Mouse (Mus musculus) heart, embryonic 16.5 days (tissue): ENCODE data around the gene Cxcl15. TPM values are rescaled to one million over a fixed set of nuclear protein-coding genes. Genes with fewer than 3 reads are reported as not detected.
A peak's percentile ranks its signal among the peaks of the same experiment; 100 is the strongest.
"Not testable (repeated sequence)": the region's sequence is repeated elsewhere in the genome, so short reads cannot be mapped to it uniquely, and the experiment has no call there.

Source experiments
- ATAC-seq: fragments of 200-750 bp; cut with Nextera tagmentation; replicated peaks from 2 replicates; pipeline ENCODE4 v1.8.0; 2017; ENCODE audit warnings: moderate number of reproducible peaks; ENCODE audit not compliant: insufficient read depth, low FRiP score; ENCODE audit errors: extremely low read depth
- H3K27ac ChIP-seq: fragments of 300-500 bp; sonication (generic); 2 replicates; pipeline ENCODE4 v1.5.1; 2014; ENCODE audit warnings: mild to moderate bottlenecking, low read length, control low read depth, moderate library complexity
- H3K27me3 ChIP-seq: fragments of 300-500 bp; sonication (generic); 2 replicates; pipeline ENCODE4 v1.6.1; 2014; ENCODE audit warnings: low read length, mixed read lengths; ENCODE audit not compliant: control insufficient read depth, insufficient read depth
- H3K36me3 ChIP-seq: fragments of 300-500 bp; sonication (generic); 2 replicates; pipeline ENCODE4 v1.6.1; 2014; ENCODE audit not compliant: control insufficient read depth, insufficient read depth
- H3K4me1 ChIP-seq: fragments of 300-500 bp; sonication (generic); 2 replicates; pipeline ENCODE4 v1.6.1; 2014; ENCODE audit warnings: low read length, mixed read lengths; ENCODE audit not compliant: control insufficient read depth, insufficient read depth
- H3K4me2 ChIP-seq: fragments of 300-500 bp; sonication (generic); 2 replicates; pipeline ENCODE4 v1.6.1; 2014; ENCODE audit warnings: low read depth, mild to moderate bottlenecking, control low read depth, low read length
- H3K4me3 ChIP-seq: fragments of 300-500 bp; sonication (generic); 2 replicates; pipeline ENCODE4 v1.5.1; 2014; ENCODE audit warnings: mild to moderate bottlenecking, control low read depth, low read length
- H3K9ac ChIP-seq: fragments of 300-500 bp; sonication (generic); 2 replicates; pipeline ENCODE4 v1.6.1; 2014; ENCODE audit warnings: low read length, control low read depth
- H3K9me3 ChIP-seq: fragments of 300-500 bp; sonication (generic); replicated peaks from 2 replicates; pipeline ENCODE4 v1.6.1; 2016; ENCODE audit warnings: low read length; ENCODE audit not compliant: control insufficient read depth
- WGBS: fragments of 180-500 bp; shearing (Covaris S2); extraction: QIAGEN DNeasy Blood & Tissue Kit; methylation state at CpG from one replicate; pipeline ENCODE4 v1.1.7; 2014; 5-methylcytosine and 5-hydroxymethylcytosine counted together
- polyA plus RNA-seq: library from polyadenylated mRNA; unstranded; fragments of >200 nt; fragmentation: Nextera tagmentation; extraction: Ambion mirVana; gene quantifications from 2 replicates; pipeline ENCODE4 v1.2.1, GENCODE M21; 2015

Cxcl15 gene
- polyA plus RNA-seq, 1 experiment from 2014 or later: 0.46 TPM

DNA sequence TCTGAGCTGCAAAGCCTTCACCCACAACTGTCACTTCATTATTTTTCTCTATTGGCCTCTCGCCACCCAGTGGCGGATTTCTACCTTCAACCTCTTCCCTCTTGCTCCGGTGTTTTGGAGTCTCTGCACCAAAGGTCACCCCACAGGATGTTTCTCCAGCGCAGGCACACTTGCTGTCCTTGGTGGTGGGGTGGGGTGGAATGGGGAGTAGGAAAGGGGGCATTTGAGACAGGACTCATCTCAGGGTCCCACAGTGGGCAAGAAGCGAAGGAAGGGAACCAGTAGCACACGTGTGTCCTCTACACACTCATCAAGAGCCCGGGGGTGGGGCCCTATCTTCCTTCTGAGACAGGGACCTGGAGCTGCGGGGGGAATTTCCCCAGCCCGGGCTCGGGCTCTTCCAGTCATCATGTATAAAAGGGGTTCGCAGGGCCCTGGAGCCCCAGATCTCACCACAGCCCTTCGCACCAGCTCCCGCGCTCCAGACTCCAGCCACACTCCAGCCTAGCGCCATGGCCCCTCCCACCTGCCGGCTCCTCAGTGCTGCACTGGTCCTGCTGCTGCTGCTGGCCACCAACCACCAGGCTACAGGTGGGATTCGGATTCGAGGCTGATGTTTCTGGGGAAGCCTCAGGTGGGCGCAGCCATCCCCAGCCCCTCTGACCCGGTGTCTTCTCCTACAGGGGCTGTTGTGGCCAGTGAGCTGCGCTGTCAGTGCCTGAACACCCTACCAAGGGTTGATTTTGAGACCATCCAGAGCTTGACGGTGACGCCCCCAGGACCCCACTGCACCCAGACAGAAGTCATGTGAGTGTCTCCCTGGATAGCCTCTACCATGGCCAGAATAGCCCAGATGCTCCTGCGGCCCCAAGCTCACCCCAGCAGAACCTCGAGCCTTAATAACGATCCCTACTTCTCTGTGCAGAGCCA, 8.4 kb upstream of the Cxcl15 start, which contains the start of gene Cxcl3:
Gene Cxcl3, plus strand, starts transcription at position 445 of the 930 bp plus-strand sequence.
- no peak for ATAC-seq
- Histone ChIP-seq H3K9me3 (no peaks in the 10 kb centered on the region; the same call in 1 of the 2 replicates), H3K9ac (peak within 1 kb of the TSS; percentile 38; the same call in 1 of the 2 replicates), H3K36me3 (no peaks in the 10 kb centered on the region), H3K27ac (no peak within 1 kb of the TSS), H3K4me2 (peak within 1 kb of the TSS; percentile 85), H3K4me1 (peaks cover 3% of the 10 kb centered on the region; the same call in 1 of the 2 replicates), H3K27me3 (no peaks in the 10 kb centered on the region), H3K4me3 (peak within 1 kb of the TSS; percentile 50)
- WGBS: 16% methylated on average over 25 of the region's 26 CpGs

DNA sequence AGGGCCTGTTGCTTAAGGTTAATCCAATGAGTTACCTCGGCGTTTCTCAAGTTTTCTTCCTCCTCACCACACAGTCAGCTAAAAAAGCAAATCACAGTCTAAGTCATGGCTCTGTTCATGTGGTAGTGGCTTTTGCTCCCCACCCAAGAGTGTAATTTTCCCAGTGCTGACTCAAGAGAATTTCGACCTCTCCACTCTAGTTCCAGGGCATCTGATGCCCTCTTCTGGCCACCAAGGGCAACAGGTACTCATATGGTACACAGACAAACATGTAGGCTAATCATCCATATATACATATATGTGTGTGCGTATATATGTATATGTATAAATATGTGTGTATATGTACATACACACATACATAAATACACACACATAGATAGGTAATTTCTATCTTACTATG, 6.2 kb upstream of the Cxcl15 start:
- Histone ChIP-seq H3K4me3 (no peak overlapping the region), H3K4me2 (no peak overlapping the region), H3K9ac (no peak overlapping the region), H3K27ac (no peak overlapping the region), H3K4me1 (peaks cover 3% of the 10 kb centered on the region; the same call in 1 of the 2 replicates), H3K27me3 (no peaks in the 10 kb centered on the region), H3K36me3 (no peaks in the 10 kb centered on the region), H3K9me3 (no peaks in the 10 kb centered on the region; the same call in 1 of the 2 replicates)
- ATAC-seq: no peak
- 81% methylated on average over 4 of the region's 4 CpGs for WGBS

DNA sequence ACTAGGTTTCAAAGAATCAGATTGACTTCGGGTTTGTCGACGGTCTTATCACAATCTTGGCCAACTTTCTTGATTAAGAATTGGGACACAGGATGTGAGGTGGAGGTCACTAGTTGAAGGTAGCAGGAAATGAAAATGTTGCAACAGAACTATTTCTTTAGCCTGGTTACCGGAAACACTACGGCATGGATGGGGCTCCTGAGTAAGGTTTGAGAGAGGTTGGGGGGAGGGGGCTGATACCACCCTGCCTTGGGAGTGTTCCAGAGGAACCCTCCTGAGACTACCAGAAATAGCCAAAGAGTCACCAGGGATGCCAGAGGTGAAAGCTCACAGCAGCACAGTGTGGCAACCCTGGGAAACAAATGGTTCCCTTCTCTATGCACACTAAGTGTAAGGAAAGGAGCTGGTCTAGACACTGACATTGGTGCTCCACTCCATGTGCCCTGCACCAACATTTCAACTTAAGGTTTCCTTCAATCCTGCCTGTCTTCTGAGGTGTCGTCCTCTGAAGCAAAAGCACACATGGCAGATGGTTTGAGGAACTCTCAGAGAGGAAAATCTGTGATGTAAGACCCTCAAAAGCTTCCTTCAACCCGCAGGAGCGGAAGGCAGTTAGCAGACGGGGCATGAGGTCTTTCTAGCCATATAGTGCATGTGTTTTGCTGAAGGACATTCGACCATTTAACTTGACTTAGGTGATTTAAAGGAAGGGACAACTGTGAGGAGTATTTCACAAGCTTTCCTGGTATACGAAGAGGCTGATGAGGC, 4.8 kb upstream of the Cxcl15 start:
- no peak overlapping the region for H3K4me2 ChIP-seq
- 59% methylated on average over 11 of the region's 11 CpGs for WGBS
- no peaks in the 10 kb centered on the region for H3K27me3 ChIP-seq
- H3K36me3 ChIP-seq: no peaks in the 10 kb centered on the region
- no peak for ATAC-seq
- H3K9me3 ChIP-seq: no peaks in the 10 kb centered on the region; the same call in 1 of the 2 replicates
- peaks cover 3% of the 10 kb centered on the region; the same call in 1 of the 2 replicates for H3K4me1 ChIP-seq
- no peak overlapping the region for H3K9ac ChIP-seq
- H3K4me3 ChIP-seq: no peak overlapping the region
- H3K27ac ChIP-seq: no peak overlapping the region

DNA sequence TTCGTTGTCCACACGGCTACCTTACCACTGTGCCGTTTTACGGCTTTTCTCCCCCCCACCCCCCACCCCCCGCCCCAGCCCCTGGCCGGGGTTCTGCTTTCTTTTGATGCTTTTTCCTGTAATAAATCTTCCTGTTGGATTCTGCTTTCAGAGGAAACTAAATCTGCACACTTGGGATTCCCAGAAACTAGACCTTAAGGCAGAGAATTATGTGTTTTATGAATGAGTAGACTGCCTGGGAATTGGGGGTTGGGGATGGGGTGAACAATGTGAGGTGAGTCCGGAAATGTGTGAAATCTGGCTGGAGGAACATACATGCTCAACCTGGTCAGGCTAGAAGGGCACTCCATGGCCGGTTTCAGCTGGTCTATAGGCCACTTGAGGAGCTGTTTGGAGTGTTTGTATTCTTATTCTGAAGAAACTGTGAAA, 4.2 kb upstream of the Cxcl15 start:
- ATAC-seq: no peak
- Histone ChIP-seq H3K4me2 (no peak overlapping the region), H3K27ac (no peak overlapping the region), H3K9me3 (no peaks in the 10 kb centered on the region; the same call in 1 of the 2 replicates), H3K9ac (no peak overlapping the region), H3K4me1 (peaks cover 3% of the 10 kb centered on the region; the same call in 1 of the 2 replicates), H3K36me3 (no peaks in the 10 kb centered on the region), H3K4me3 (no peak overlapping the region), H3K27me3 (no peaks in the 10 kb centered on the region)
- 66% methylated on average over 7 of the region's 8 CpGs for WGBS

DNA sequence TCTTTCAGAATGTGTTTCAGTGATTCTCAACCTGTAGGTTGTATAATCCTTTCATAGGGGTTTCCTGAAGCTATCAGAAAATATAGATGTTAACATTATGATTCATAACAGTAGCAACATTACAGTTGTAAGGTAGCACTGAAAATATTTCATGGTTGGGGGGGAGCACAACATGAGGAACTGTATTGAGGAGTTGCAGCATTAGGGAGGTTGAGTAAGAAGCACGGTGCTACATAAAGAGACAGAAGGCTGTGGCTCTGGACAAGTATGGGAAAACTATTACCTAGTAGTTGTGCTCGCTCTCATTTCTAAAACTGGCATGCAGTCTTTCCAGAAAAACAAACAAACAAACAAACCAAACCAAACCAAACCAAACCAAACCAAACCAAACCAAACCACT, 1.1 kb downstream of the Cxcl15 start:
- WGBS: 88% methylated on average over 2 of the region's 2 CpGs
- H3K4me2 ChIP-seq, H3K9ac ChIP-seq, H3K27ac ChIP-seq, H3K4me3 ChIP-seq, H3K9me3 ChIP-seq, ATAC-seq, H3K36me3 ChIP-seq, H3K27me3 ChIP-seq, H3K4me1 ChIP-seq: not testable (repeated sequence)

DNA sequence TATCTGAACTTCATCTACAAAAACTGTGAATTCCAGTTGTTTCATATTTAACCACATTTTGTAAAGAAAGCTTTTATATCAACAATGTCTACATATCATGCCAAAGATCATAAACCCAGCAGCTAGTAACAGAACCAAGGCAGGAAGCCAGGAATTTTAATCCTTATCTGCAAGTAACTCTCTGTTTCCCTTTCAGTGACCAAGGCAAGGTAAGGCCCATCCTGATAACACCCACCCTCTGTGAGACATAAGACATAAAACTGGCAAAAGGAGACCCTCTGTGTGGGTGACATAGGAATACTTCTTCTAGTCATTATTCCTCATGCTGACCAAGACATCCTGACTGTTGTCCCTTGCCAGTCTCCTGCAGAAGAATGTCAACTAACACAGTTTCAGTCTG, 10.2 kb downstream of the Cxcl15 start:
- Histone ChIP-seq H3K9me3 (no peaks in the 10 kb centered on the region), H3K27ac (no peak overlapping the region), H3K4me3 (no peak overlapping the region), H3K27me3 (no peaks in the 10 kb centered on the region), H3K4me2 (no peak overlapping the region), H3K4me1 (no peaks in the 10 kb centered on the region), H3K36me3 (no peaks in the 10 kb centered on the region), H3K9ac (no peak overlapping the region)
- ATAC-seq: no peak

DNA sequence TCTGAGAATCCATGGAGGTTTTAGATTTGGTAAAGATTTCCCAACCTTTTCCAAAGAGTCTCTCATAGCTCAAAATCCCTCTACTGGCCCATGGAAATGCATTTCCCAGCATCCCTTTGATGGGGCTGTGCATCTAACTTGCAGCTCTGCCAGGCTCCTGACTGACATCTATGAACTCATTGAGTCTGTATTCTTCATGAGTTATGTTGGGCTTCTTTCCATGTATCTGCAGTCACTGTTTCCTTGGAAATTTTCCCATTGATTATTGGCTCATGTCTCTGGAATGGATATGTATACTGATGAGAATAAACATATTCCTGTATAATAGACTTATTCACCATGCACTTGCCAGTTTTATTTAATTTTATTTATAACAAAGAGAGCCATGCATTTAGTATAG, 11.7 kb downstream of the Cxcl15 start:
- no peak overlapping the region for H3K9ac ChIP-seq
- no peaks in the 10 kb centered on the region for H3K9me3 ChIP-seq
- H3K4me2 ChIP-seq: no peak overlapping the region
- H3K27ac ChIP-seq: no peak overlapping the region
- H3K27me3 ChIP-seq: no peaks in the 10 kb centered on the region
- no peak overlapping the region for H3K4me3 ChIP-seq
- no peak for ATAC-seq
- no peaks in the 10 kb centered on the region for H3K36me3 ChIP-seq
- H3K4me1 ChIP-seq: no peaks in the 10 kb centered on the region

DNA sequence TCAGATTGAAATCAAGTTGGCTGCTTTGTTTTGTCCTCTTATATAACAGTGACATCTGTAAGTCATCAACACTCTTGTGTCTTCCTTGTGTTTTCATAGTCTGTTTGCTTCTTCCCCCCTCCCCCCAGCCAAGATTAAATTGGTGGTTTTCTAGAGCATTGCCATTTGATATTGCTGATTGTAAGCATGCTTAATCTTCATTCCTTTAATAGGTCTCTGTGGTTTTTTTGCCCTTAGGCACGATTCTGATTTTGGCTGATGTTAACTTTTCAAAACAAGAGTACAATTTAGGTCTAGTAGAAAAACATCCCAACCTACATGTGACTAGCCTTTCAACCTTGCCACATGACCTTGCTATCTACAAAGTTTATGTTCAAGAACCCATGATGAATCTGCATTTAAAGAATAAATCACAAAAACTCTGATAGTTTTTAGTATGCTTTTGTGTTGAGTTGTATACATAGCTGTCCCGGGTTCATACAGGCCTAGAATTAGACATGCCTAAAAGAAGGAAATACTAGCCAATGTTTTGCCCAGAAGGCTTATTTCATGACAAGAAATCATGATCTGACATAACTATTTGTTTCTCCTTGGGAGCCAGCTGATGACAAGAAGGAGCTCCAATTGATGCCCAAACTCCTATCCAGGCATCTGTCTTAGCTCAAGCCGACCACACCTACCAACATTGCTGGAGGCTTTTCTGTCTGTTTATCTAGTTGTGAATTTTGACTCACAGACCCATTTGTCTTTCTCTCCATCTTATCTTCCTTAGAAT, 13.0 kb downstream of the Cxcl15 start:
- Histone ChIP-seq H3K9ac (no peak overlapping the region), H3K36me3 (no peaks in the 10 kb centered on the region), H3K4me2 (no peak overlapping the region), H3K4me3 (no peak overlapping the region), H3K27me3 (no peaks in the 10 kb centered on the region), H3K9me3 (no peaks in the 10 kb centered on the region), H3K27ac (no peak overlapping the region), H3K4me1 (no peaks in the 10 kb centered on the region)
- ATAC-seq: no peak
- WGBS: 77% methylated on average over 3 of the region's 3 CpGs
